Mouse (Mus musculus): ENCODE measurements around the gene Gm20388. TPM values are rescaled to one million over a fixed set of nuclear protein-coding genes. Genes with fewer than 3 reads are reported as not detected.

Gene Gm20388
- polyA plus RNA-seq, 1 experiment from 2014 or later, result not detected

DNA sequence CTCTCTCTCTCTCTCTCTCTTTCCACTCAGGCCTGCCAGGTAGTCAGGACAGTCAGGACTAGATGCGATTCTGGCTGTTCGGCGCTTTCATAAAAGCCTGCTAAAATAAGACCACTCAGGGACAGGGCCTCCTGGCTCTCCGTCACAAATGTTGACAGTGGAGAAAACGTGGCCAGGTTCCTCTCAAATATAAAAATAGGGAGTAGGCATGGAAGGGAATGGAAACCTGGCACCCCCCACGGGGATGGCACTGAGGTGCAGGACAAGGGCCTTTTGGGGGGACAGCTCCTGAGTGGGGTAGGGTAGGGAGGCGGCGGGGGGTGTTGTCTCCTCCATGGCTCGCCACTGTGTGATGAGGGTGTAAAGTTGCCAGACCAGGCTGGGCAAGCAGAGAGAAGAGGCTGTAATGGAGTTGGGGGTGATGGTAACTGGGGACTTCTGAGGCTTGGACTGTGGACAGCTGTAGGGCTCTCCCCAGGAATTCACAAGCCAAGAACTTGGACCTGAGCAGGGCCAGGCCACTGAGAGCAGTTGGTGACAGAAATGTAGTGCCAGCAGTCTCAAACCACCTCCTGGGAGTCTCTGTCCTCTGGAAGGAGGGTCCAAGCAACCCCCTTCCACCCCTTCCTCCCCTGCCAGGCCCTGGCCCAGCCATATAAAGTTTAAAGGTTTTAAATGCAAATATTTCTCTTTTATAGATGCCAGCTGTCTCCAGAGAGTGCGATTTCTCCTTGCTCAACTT is 621.3 kb downstream of the Gm20388 start:
- Histone ChIP-seq H3K4me2 (replicated peaks) (peak overlapping the region; percentile 27), H3K9ac (replicated peaks) (no peak overlapping the region), H3K27ac (replicated peaks) (peak overlapping the region; percentile 98), H3K9me3 (no peaks in the 10 kb centered on the region), H3K27me3 (no peaks in the 10 kb centered on the region), H3K4me3 (no peak overlapping the region), H3K4me1 (peaks cover 91% of the 10 kb centered on the region), H3K36me3 (no peaks in the 10 kb centered on the region)
- WGBS, result 34% methylated on average over 10 of the region's 10 CpGs
- peak; percentile 6; the same call in 1 of the 2 replicates for ATAC-seq (replicated peaks)

GRCm38 (mm10) chr8:120532517-120533215 is 622.0 kb downstream of the Gm20388 start:
- Histone ChIP-seq H3K9ac (replicated peaks) (peak overlapping the region; percentile 31), H3K4me2 (replicated peaks) (peak overlapping the region; percentile 27), H3K27me3 (no peaks in the 10 kb centered on the region), H3K27ac (replicated peaks) (peak overlapping the region; percentile 98), H3K36me3 (no peaks in the 10 kb centered on the region), H3K4me3 (peak overlapping the region; percentile 12), H3K9me3 (no peaks in the 10 kb centered on the region), H3K4me1 (peaks cover 87% of the 10 kb centered on the region)
- WGBS, result 3% methylated on average over 29 of the region's 29 CpGs
- peak; percentile 48 for ATAC-seq (replicated peaks)

DNA sequence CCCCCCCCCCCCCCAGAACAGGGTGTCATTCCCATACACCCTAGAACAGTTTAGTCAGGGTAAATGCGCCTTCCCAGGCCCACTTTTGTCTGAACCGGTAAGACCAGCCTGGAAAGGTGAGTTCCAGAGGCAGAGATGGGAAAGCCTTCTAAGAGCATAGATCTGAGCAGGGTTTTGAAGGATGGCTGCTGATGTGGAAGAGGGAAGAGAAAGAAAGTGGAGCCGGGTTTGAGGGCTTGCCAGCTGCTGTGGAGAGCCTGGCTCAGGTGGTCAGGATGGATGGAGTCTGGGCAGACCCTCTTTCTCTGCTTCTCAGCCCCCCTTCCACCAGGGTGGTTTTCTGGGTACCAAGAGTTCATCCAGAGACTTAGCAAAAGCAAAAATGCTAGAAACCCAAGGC is 622.7 kb downstream of the Gm20388 start:
- no peaks in the 10 kb centered on the region for H3K36me3 ChIP-seq
- peak overlapping the region; percentile 12; the same call in 1 of the 2 replicates for H3K4me3 ChIP-seq
- H3K9ac ChIP-seq (replicated peaks), result peak overlapping the region; percentile 31
- peak overlapping the region; percentile 98 for H3K27ac ChIP-seq (replicated peaks)
- peak overlapping the region; percentile 27 for H3K4me2 ChIP-seq (replicated peaks)
- H3K9me3 ChIP-seq, result no peaks in the 10 kb centered on the region
- no peak for ATAC-seq (replicated peaks)
- WGBS, result 10% methylated on average over 3 of the region's 3 CpGs
- H3K4me1 ChIP-seq, result peaks cover 84% of the 10 kb centered on the region
- no peaks in the 10 kb centered on the region for H3K27me3 ChIP-seq

DNA sequence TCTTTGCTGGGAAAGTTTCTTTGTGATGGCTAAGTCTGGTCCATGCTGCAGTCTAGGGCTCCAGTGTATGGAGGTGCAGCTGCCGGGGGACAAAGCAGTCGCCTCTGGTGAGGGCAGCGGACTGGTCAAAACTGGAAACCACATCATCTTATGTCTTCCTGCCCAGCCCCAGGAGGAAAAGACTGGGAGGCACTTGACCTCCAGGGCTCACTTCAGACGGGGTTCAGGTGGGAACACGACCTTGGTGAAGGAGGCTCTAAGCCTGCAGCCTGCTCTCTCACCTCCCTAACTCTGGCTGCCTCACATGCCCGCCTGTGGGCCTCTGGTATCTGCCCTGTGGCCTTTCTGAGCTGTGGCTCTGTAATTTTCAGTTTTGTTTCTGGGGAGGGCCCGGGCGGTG is 623.4 kb downstream of the Gm20388 start:
- H3K4me1 ChIP-seq, result peaks cover 84% of the 10 kb centered on the region
- 0 out of 2 replicates have a peak overlapping the region, but pooled peaks have one; percentile 23 for H3K9ac ChIP-seq (replicated peaks)
- 0 out of 2 replicates have a peak overlapping the region, but pooled peaks have one; percentile 99 for H3K4me2 ChIP-seq (replicated peaks)
- 40% methylated on average over 8 of the region's 8 CpGs for WGBS
- ATAC-seq (replicated peaks), result no peak
- no peaks in the 10 kb centered on the region for H3K9me3 ChIP-seq
- H3K27me3 ChIP-seq, result no peaks in the 10 kb centered on the region
- H3K27ac ChIP-seq (replicated peaks), result peak overlapping the region; percentile 98
- no peak overlapping the region for H3K4me3 ChIP-seq
- no peaks in the 10 kb centered on the region for H3K36me3 ChIP-seq

DNA sequence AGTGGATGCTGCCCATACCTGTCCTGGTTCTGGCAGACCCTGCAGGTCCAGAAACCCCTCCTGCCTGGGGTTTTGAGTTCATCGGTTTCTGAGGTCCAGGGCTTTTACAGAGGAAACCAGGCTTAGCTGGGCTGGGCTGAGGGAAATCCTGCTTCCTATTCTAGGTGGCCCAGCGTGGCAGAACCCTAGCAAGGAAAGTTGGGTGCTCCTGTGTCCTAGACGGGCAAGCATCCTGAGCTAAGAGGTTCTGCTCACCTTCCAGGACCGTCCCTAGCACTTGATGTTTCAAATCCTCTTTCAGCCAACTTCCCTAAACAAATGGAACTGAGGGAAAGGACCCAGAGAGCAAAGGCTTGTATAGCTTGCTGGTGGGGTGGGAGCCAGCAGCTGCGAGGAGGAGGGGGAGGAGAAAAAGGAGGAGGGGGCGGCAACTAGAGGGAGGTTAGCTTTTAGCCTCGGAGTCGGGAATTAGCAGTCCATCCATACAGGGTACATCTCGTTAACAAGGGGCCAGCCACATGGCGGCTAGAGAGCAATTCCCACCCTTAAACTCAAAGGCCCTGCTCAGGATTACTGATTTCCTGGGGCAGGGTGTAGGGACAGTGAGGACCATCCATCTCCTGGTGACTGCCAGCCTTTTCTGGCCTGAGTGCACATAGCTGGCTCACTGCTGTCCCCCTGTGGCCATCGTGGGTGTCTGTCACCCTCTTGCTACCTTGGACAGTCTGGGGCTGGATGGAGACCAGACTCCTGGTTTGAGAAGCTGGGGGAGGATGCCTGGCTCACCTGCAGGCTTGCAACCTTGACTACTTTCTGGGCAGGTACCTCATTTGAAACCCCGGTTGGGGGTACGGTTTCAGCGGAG is 624.1 kb downstream of the Gm20388 start:
- Histone ChIP-seq H3K4me2 (replicated peaks) (peak overlapping the region; percentile 99), H3K9ac (replicated peaks) (peak overlapping the region; percentile 23), H3K36me3 (no peaks in the 10 kb centered on the region), H3K4me3 (peak overlapping the region; percentile 78; the same call in 1 of the 2 replicates), H3K9me3 (no peaks in the 10 kb centered on the region), H3K4me1 (peaks cover 87% of the 10 kb centered on the region), H3K27me3 (no peaks in the 10 kb centered on the region), H3K27ac (replicated peaks) (peak overlapping the region; percentile 98)
- 12% methylated on average over 14 of the region's 14 CpGs for WGBS
- ATAC-seq (replicated peaks), result peak; percentile 36

GRCm38 (mm10) chr8:120535452-120536305 is 625.0 kb downstream of the Gm20388 start:
- Histone ChIP-seq H3K4me2 (replicated peaks) (peak overlapping the region; percentile 99), H3K4me3 (peak overlapping the region; percentile 78), H3K9me3 (no peaks in the 10 kb centered on the region), H3K4me1 (peaks cover 90% of the 10 kb centered on the region), H3K36me3 (no peaks in the 10 kb centered on the region), H3K9ac (replicated peaks) (peak overlapping the region; percentile 65), H3K27me3 (no peaks in the 10 kb centered on the region), H3K27ac (replicated peaks) (peak overlapping the region; percentile 98)
- WGBS, result under 1% methylated on average over 76 of the region's 79 CpGs
- 0 out of 2 replicates have a peak, but pooled peaks have one; percentile 6 for ATAC-seq (replicated peaks)

GRCm38 (mm10) chr8:120536306-120537206 is 625.9 kb downstream of the Gm20388 start:
- H3K4me3 ChIP-seq, result peak overlapping the region; percentile 78
- peaks cover 92% of the 10 kb centered on the region for H3K4me1 ChIP-seq
- no peaks in the 10 kb centered on the region for H3K9me3 ChIP-seq
- H3K9ac ChIP-seq (replicated peaks), result peak overlapping the region; percentile 65
- peak overlapping the region; percentile 99 for H3K4me2 ChIP-seq (replicated peaks)
- no peaks in the 10 kb centered on the region for H3K27me3 ChIP-seq
- ATAC-seq (replicated peaks), result 0 out of 2 replicates have a peak, but pooled peaks have one; percentile 18
- H3K27ac ChIP-seq (replicated peaks), result peak overlapping the region; percentile 98
- no peaks in the 10 kb centered on the region for H3K36me3 ChIP-seq
- WGBS, result under 1% methylated on average over 61 of the region's 61 CpGs

GRCm38 (mm10) chr8:120537207-120537817 is 626.7 kb downstream of the Gm20388 start:
- Histone ChIP-seq H3K9me3 (no peaks in the 10 kb centered on the region), H3K27ac (replicated peaks) (peak overlapping the region; percentile 98), H3K4me2 (replicated peaks) (peak overlapping the region; percentile 99), H3K4me3 (peak overlapping the region; percentile 78), H3K36me3 (no peaks in the 10 kb centered on the region), H3K4me1 (peaks cover 91% of the 10 kb centered on the region), H3K27me3 (no peaks in the 10 kb centered on the region), H3K9ac (replicated peaks) (peak overlapping the region; percentile 65)
- peak; percentile 23 for ATAC-seq (replicated peaks)
- 1% methylated on average over 77 of the region's 79 CpGs for WGBS

DNA sequence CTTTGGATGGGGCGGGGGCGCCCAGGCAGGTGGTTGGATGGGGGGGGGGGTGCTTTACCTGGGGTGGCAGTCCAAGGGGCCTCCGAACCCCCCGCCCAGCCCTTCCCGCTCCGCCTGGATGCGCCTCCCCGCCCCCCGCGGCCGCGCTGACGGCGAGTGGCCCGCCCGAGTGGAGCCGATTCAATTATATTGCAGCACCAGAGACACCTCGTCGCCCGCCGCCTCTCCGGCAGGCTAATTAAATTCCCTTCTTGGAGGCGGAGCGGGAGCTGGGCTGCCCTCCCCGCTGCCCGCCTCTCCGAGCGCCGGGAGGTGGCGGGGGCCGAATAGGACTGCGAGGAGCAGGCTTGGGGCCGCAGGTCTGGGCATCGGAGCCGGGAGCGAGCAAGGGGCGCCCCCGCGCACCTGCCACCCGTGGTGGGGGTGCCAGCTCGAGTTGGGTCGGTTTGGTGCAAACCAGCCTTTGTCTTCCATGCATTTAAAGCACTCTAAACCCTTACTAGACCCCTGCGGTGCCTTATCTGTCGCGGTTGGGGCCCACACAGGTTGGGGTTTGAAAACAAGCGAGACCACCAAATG is 627.3 kb downstream of the Gm20388 start:
- ATAC-seq (replicated peaks), result peak; percentile 33
- Histone ChIP-seq H3K4me3 (peak overlapping the region; percentile 78), H3K9me3 (no peaks in the 10 kb centered on the region), H3K27me3 (no peaks in the 10 kb centered on the region), H3K4me1 (peaks cover 91% of the 10 kb centered on the region), H3K27ac (replicated peaks) (peak overlapping the region; percentile 98), H3K4me2 (replicated peaks) (peak overlapping the region; percentile 99), H3K36me3 (no peaks in the 10 kb centered on the region), H3K9ac (replicated peaks) (peak overlapping the region; percentile 65)
- WGBS, result under 1% methylated on average over 39 of the region's 46 CpGs

Measured in forebrain, embryonic 15.5 days (tissue).